Mouse (Mus musculus) G1E (cell line): ENCODE data around the gene Thsd1.

Experiments used
- CTCF ChIP-seq: IDR thresholded peaks from 2 replicates; pipeline ENCODE4 v1.5.1; 2012; ENCODE audit warnings: low read depth, low read length, inconsistent platforms, mixed read lengths
- GATA2 ChIP-seq: IDR thresholded peaks from 2 replicates; pipeline ENCODE4 v1.6.1; 2012; ENCODE audit warnings: low read depth, low read length, inconsistent platforms, borderline replicate concordance
- POLR2AphosphoS5 ChIP-seq: IDR thresholded peaks from 2 replicates; pipeline ENCODE4 v1.6.1; 2012; ENCODE audit warnings: low read depth, low read length, inconsistent platforms; ENCODE audit not compliant: insufficient replicate concordance
- TAL1 ChIP-seq: conservative IDR thresholded peaks from 2 replicates; pipeline ENCODE4 v1.6.1; 2012; ENCODE audit warnings: low read depth, low read length, inconsistent platforms, mixed read lengths

DNA sequence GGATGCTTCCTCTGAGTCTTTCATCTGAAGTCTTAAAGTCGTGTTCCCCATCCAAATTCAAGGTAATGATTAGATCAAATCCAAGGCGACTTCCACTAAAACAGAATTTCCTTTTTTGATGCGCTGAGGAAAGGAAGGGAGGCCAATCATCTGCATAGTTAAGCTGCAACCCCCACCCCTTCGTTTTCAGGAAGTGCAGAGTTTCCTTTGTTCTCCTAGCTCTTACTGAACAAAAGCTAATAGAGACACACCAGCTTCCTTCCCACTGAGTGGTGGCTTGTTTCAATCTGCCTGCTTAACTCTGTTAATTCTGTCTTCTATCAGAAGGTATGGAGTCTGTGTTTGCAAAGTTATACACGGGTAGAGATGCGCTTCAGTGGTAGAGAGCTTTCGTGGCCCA lies 1.5 kb downstream of the Thsd1 start:
- TF ChIP-seq CTCF = no peak
- no peak for TF ChIP-seq POLR2AphosphoS5
- TF ChIP-seq TAL1 = no peak
- no peak for TF ChIP-seq GATA2
